ENCODE assay signal across 7 mouse cellular contexts in genomic region chr1:163311861-163312811, GRCm38 (mm10). TPM values are rescaled to one million over a fixed set of nuclear protein-coding genes. Genes with fewer than 3 reads are reported as not detected.
DNase-seq lines count a peak whose midpoint lies in the region; ATAC-seq and TF ChIP-seq lines count a peak whose summit lies in the region.

No protein-coding gene starts in this region.

- TF ChIP-seq CTCF in ES-Bruce4 (IDR thresholded peaks at IDR 0.05; ENCODE audit: low read depth, low read length): no peak

- no peak for TF ChIP-seq POLR2A in ES-Bruce4 (IDR thresholded peaks at IDR 0.05; ENCODE audit: insufficient read depth, low read length)

- no peak for TF ChIP-seq EP300 in ES-Bruce4 (IDR thresholded peaks at IDR 0.05; ENCODE audit: insufficient read depth, low read depth, low read length)

- DNase-seq in adrenal gland, adult 18-20 months (ENCODE audit: low spot score in 2 of 2): peak; percentile 40 to 44
- peak; percentile 74 for DNase-seq in heart, postnatal 4 days
- peak; percentile 77 for DNase-seq in neural tube, embryonic 10.5 days (ENCODE audit: extremely low spot score, low spot score)
- DNase-seq in urinary bladder, postnatal 4 days (ENCODE audit: low spot score in 2 of 2): peak; percentile 35 to 65

- peak; percentile 51 for ATAC-seq in forebrain, embryonic 15.5 days (replicated peaks)
- no peak for ATAC-seq in limb, embryonic 15.5 days (ENCODE audit: insufficient number of reproducible peaks, low FRiP score, low TSS enrichment, low read depth)

- no peak overlapping the region for H3K27ac ChIP-seq in ES-Bruce4 (ENCODE audit: insufficient read depth, low read length)
- H3K27ac ChIP-seq in forebrain, embryonic 15.5 days (replicated peaks): no peak overlapping the region
- peak overlapping the region; percentile 99 for H3K27ac ChIP-seq in limb, embryonic 15.5 days

- WGBS in forebrain, embryonic 15.5 days: under 1% methylated on average over 59 of the region's 59 CpGs
- WGBS in limb, embryonic 15.5 days: under 1% methylated on average over 59 of the region's 59 CpGs

- no peaks in the 10 kb centered on the region for H3K36me3 ChIP-seq in ES-Bruce4 (ENCODE audit: control insufficient read depth, insufficient read depth, low read length, poor library complexity, severe bottlenecking)
- no peaks in the 10 kb centered on the region for H3K36me3 ChIP-seq in forebrain, embryonic 15.5 days
- no peaks in the 10 kb centered on the region for H3K36me3 ChIP-seq in limb, embryonic 15.5 days

- peaks cover 49% of the 10 kb centered on the region for H3K27me3 ChIP-seq in ES-Bruce4 (ENCODE audit: control insufficient read depth, insufficient read depth, low read length, poor library complexity, severe bottlenecking)
- peaks cover 32% of the 10 kb centered on the region; the same call in 1 of the 2 replicates for H3K27me3 ChIP-seq in forebrain, embryonic 15.5 days
- peaks cover 12% of the 10 kb centered on the region; the same call in 1 of the 2 replicates for H3K27me3 ChIP-seq in limb, embryonic 15.5 days

- H3K4me3 ChIP-seq in ES-Bruce4 (ENCODE audit: low read depth, low read length): peak overlapping the region; percentile 48
- peak overlapping the region; percentile 50 for H3K4me3 ChIP-seq in forebrain, embryonic 15.5 days
- H3K4me3 ChIP-seq in limb, embryonic 15.5 days: peak overlapping the region; percentile 68

- H3K9ac ChIP-seq in ES-Bruce4 (ENCODE audit: low read depth, poor library complexity, severe bottlenecking): peak overlapping the region; percentile 18; the same call in 1 of the 2 replicates
- H3K9ac ChIP-seq in forebrain, embryonic 15.5 days (replicated peaks): peak overlapping the region; percentile 46
- H3K9ac ChIP-seq in limb, embryonic 15.5 days: peak overlapping the region; percentile 96

- H3K4me1 ChIP-seq in ES-Bruce4 (ENCODE audit: control insufficient read depth, insufficient read depth, low read length): no peaks in the 10 kb centered on the region
- peaks cover 47% of the 10 kb centered on the region for H3K4me1 ChIP-seq in forebrain, embryonic 15.5 days
- peaks cover 28% of the 10 kb centered on the region for H3K4me1 ChIP-seq in limb, embryonic 15.5 days

- H3K4me2 ChIP-seq in forebrain, embryonic 15.5 days (replicated peaks): peak overlapping the region; percentile 95
- peak overlapping the region; percentile 58 for H3K4me2 ChIP-seq in limb, embryonic 15.5 days

- no peaks in the 10 kb centered on the region for H3K9me3 ChIP-seq in ES-Bruce4 (replicated peaks; ENCODE audit: control insufficient read depth, insufficient read depth, low read length, poor library complexity, severe bottlenecking)
- no peaks in the 10 kb centered on the region for H3K9me3 ChIP-seq in forebrain, embryonic 15.5 days
- no peaks in the 10 kb centered on the region for H3K9me3 ChIP-seq in limb, embryonic 15.5 days

RNA-seq across cellular contexts. Expression of gene Prrx1, which starts 1.4 kb away (rescaled TPM):
- polyA plus RNA-seq in ES-Bruce4 (2011; ENCODE audit: insufficient read depth, insufficient read length, low read depth, missing spikeins): 2.6 and 3.2 TPM in 2 replicates
- total RNA-seq in adrenal gland, adult 18-20 months (2021): 10 to 100 TPM in 1 of 2 experiments, 1 to 10 TPM in 1; 5.6 to 10.8 TPM
- polyA plus RNA-seq in forebrain, embryonic 15.5 days (2015; fragmentation: Nextera tagmentation; extraction: Ambion mirVana): 3.7 and 4.0 TPM in 2 replicates
- total RNA-seq in heart, postnatal 4 days (2021): 10 to 100 TPM; 32.7 to 34.2 TPM
- polyA plus RNA-seq in limb, embryonic 15.5 days (2015; fragmentation: Nextera tagmentation; extraction: Ambion mirVana): 102 and 115 TPM in 2 replicates

Comparison
In these comparisons a context has a peak if more than half of its experiments do, and no peak if none do; other contexts are left out.
1. H3K9ac ChIP-seq: peak in every context shown above with its lines; median percentile 96 in limb, embryonic 15.5 days; 46 in forebrain, embryonic 15.5 days; 18 in ES-Bruce4.
2. RNA of gene Prrx1, which starts 1.4 kb away (polyA plus RNA-seq): 102 to 115 TPM in limb, embryonic 15.5 days; 3.7 to 4.0 TPM in forebrain, embryonic 15.5 days and 2.6 to 3.2 TPM in ES-Bruce4; every median in the first group is over 10 times any median in the second.
3. Peak in every context shown above with its lines, with median percentiles within 50 percentile points of each other: H3K4me3 ChIP-seq and DNase-seq.